Mouse (Mus musculus): Measurements from ENCODE around the gene Rcor2. TPM values are rescaled to one million over a fixed set of nuclear protein-coding genes. Genes with fewer than 3 reads are reported as not detected.

The Rcor2 gene
- polyA plus RNA-seq, 1 experiment, result 3.6 TPM

- Histone ChIP-seq H3K4me3 (ENCODE audit: control insufficient read depth, low read depth, low read length) (no peak overlapping the region), H3K27ac (ENCODE audit: control insufficient read depth, insufficient read depth, low read depth, low read length) (no peak overlapping the region), H3K4me1 (ENCODE audit: control insufficient read depth, insufficient read depth, low read length) (peaks cover 9% of the 10 kb centered on the region), H3K27me3 (ENCODE audit: control insufficient read depth, insufficient read depth, low read length) (no peaks in the 10 kb centered on the region), H3K36me3 (ENCODE audit: control insufficient read depth, insufficient read depth, low read length) (no peaks in the 10 kb centered on the region)
- TF ChIP-seq CTCF (IDR thresholded peaks at IDR 0.05; ENCODE audit: control insufficient read depth, insufficient read depth, insufficient replicate concordance, low read depth, low read length) (no peak), POLR2A (IDR thresholded peaks at IDR 0.05; ENCODE audit: control insufficient read depth, low read depth, low read length) (no peak)
Observed at GRCm38 (mm10) chr19:7311306-7311705, 44.2 kb downstream of the Rcor2 start.

- no peak for TF ChIP-seq POLR2A (IDR thresholded peaks at IDR 0.05; ENCODE audit: control insufficient read depth, low read depth, low read length)
- TF ChIP-seq CTCF (IDR thresholded peaks at IDR 0.05; ENCODE audit: control insufficient read depth, insufficient read depth, insufficient replicate concordance, low read depth, low read length), result no peak
- no peaks in the 10 kb centered on the region for H3K36me3 ChIP-seq (ENCODE audit: control insufficient read depth, insufficient read depth, low read length)
Observed at GRCm38 (mm10) chr19:7313660-7314059, 46.5 kb downstream of the Rcor2 start.

GRCm38 (mm10) chr19:7314976-7315586, 48.0 kb downstream of the Rcor2 start:
- TF ChIP-seq CTCF (IDR thresholded peaks at IDR 0.05; ENCODE audit: control insufficient read depth, insufficient read depth, insufficient replicate concordance, low read depth, low read length) (no peak), POLR2A (IDR thresholded peaks at IDR 0.05; ENCODE audit: control insufficient read depth, low read depth, low read length) (no peak)
- Histone ChIP-seq H3K4me3 (ENCODE audit: control insufficient read depth, low read depth, low read length) (no peak overlapping the region), H3K27me3 (ENCODE audit: control insufficient read depth, insufficient read depth, low read length) (no peaks in the 10 kb centered on the region)

More at GRCm38 (mm10) chr19:7313660-7314059, 46.5 kb downstream of the Rcor2 start:
- Histone ChIP-seq H3K27ac (ENCODE audit: control insufficient read depth, insufficient read depth, low read depth, low read length) (no peak overlapping the region), H3K4me1 (ENCODE audit: control insufficient read depth, insufficient read depth, low read length) (peaks cover 7% of the 10 kb centered on the region), H3K4me3 (ENCODE audit: control insufficient read depth, low read depth, low read length) (no peak overlapping the region), H3K27me3 (ENCODE audit: control insufficient read depth, insufficient read depth, low read length) (no peaks in the 10 kb centered on the region)

GRCm38 (mm10) chr19:7315587-7315984, 48.5 kb downstream of the Rcor2 start:
- Histone ChIP-seq H3K27ac (ENCODE audit: control insufficient read depth, insufficient read depth, low read depth, low read length) (no peak overlapping the region), H3K4me3 (ENCODE audit: control insufficient read depth, low read depth, low read length) (no peak overlapping the region), H3K36me3 (ENCODE audit: control insufficient read depth, insufficient read depth, low read length) (no peaks in the 10 kb centered on the region), H3K27me3 (ENCODE audit: control insufficient read depth, insufficient read depth, low read length) (no peaks in the 10 kb centered on the region), H3K4me1 (ENCODE audit: control insufficient read depth, insufficient read depth, low read length) (peaks cover 6% of the 10 kb centered on the region)
- TF ChIP-seq POLR2A (IDR thresholded peaks at IDR 0.05; ENCODE audit: control insufficient read depth, low read depth, low read length) (no peak), CTCF (IDR thresholded peaks at IDR 0.05; ENCODE audit: control insufficient read depth, insufficient read depth, insufficient replicate concordance, low read depth, low read length) (no peak)

More at GRCm38 (mm10) chr19:7314976-7315586, 48.0 kb downstream of the Rcor2 start:
- Histone ChIP-seq H3K4me1 (ENCODE audit: control insufficient read depth, insufficient read depth, low read length) (peaks cover 7% of the 10 kb centered on the region), H3K36me3 (ENCODE audit: control insufficient read depth, insufficient read depth, low read length) (no peaks in the 10 kb centered on the region), H3K27ac (ENCODE audit: control insufficient read depth, insufficient read depth, low read depth, low read length) (no peak overlapping the region)

- no peak overlapping the region for H3K27ac ChIP-seq (ENCODE audit: control insufficient read depth, insufficient read depth, low read depth, low read length)
- H3K36me3 ChIP-seq (ENCODE audit: control insufficient read depth, insufficient read depth, low read length), result no peaks in the 10 kb centered on the region
- no peaks in the 10 kb centered on the region for H3K27me3 ChIP-seq (ENCODE audit: control insufficient read depth, insufficient read depth, low read length)
- no peak overlapping the region for H3K4me3 ChIP-seq (ENCODE audit: control insufficient read depth, low read depth, low read length)
- TF ChIP-seq CTCF (IDR thresholded peaks at IDR 0.05; ENCODE audit: control insufficient read depth, insufficient read depth, insufficient replicate concordance, low read depth, low read length), result no peak
- no peaks in the 10 kb centered on the region for H3K4me1 ChIP-seq (ENCODE audit: control insufficient read depth, insufficient read depth, low read length)
Observed at GRCm38 (mm10) chr19:7316822-7317221, 49.7 kb downstream of the Rcor2 start.

- Histone ChIP-seq H3K27me3 (ENCODE audit: control insufficient read depth, insufficient read depth, low read length) (no peaks in the 10 kb centered on the region), H3K36me3 (ENCODE audit: control insufficient read depth, insufficient read depth, low read length) (no peaks in the 10 kb centered on the region), H3K27ac (ENCODE audit: control insufficient read depth, insufficient read depth, low read depth, low read length) (no peak overlapping the region), H3K4me3 (ENCODE audit: control insufficient read depth, low read depth, low read length) (no peak overlapping the region), H3K4me1 (ENCODE audit: control insufficient read depth, insufficient read depth, low read length) (no peaks in the 10 kb centered on the region)
- no peak for TF ChIP-seq POLR2A (IDR thresholded peaks at IDR 0.05; ENCODE audit: control insufficient read depth, low read depth, low read length)
- TF ChIP-seq CTCF (IDR thresholded peaks at IDR 0.05; ENCODE audit: control insufficient read depth, insufficient read depth, insufficient replicate concordance, low read depth, low read length), result no peak
Observed at GRCm38 (mm10) chr19:7317716-7318115, 50.6 kb downstream of the Rcor2 start.

- no peaks in the 10 kb centered on the region for H3K4me1 ChIP-seq (ENCODE audit: control insufficient read depth, insufficient read depth, low read length)
- H3K4me3 ChIP-seq (ENCODE audit: control insufficient read depth, low read depth, low read length), result no peak overlapping the region
- H3K36me3 ChIP-seq (ENCODE audit: control insufficient read depth, insufficient read depth, low read length), result no peaks in the 10 kb centered on the region
- H3K27ac ChIP-seq (ENCODE audit: control insufficient read depth, insufficient read depth, low read depth, low read length), result no peak overlapping the region
- H3K27me3 ChIP-seq (ENCODE audit: control insufficient read depth, insufficient read depth, low read length), result no peaks in the 10 kb centered on the region
- no peak for TF ChIP-seq CTCF (IDR thresholded peaks at IDR 0.05; ENCODE audit: control insufficient read depth, insufficient read depth, insufficient replicate concordance, low read depth, low read length)
- TF ChIP-seq POLR2A (IDR thresholded peaks at IDR 0.05; ENCODE audit: control insufficient read depth, low read depth, low read length), result no peak
Observed at GRCm38 (mm10) chr19:7320181-7320580, 53.1 kb downstream of the Rcor2 start.
